Mouse (Mus musculus) bone marrow, adult 2 months (tissue): Measurements from ENCODE around the gene Defb25. TPM values are rescaled to one million over a fixed set of nuclear protein-coding genes. Genes with fewer than 3 reads are reported as not detected.

Experiments used
- H3K27ac ChIP-seq: fragments of 200-500 bp; 2 replicates; pipeline ENCODE4 v1.5.1; 2012; ENCODE audit warnings: low read depth, mild to moderate bottlenecking, control low read depth, inconsistent platforms, low read length; ENCODE audit not compliant: control insufficient read depth, poor library complexity, insufficient read depth
- H3K4me1 ChIP-seq: fragments of 200-500 bp; 2 replicates; pipeline ENCODE4 v1.6.1; 2011; ENCODE audit warnings: low read length; ENCODE audit not compliant: control insufficient read depth, insufficient read depth
- H3K4me3 ChIP-seq: fragments of 200-500 bp; replicated peaks from 2 replicates; pipeline ENCODE3; 2011; ENCODE audit warnings: mild to moderate bottlenecking, low read depth, low read length, control low read depth; ENCODE audit not compliant: control insufficient read depth
- CTCF ChIP-seq: fragments of 200-500 bp; IDR thresholded peaks from 2 replicates; pipeline ENCODE4 v1.5.1; 2011; ENCODE audit warnings: low read length, control low read depth; ENCODE audit not compliant: control insufficient read depth, insufficient read depth
- POLR2A ChIP-seq: fragments of 200-500 bp; IDR thresholded peaks from 2 replicates; pipeline ENCODE4 v1.6.1; 2011; ENCODE audit warnings: low read depth, mild to moderate bottlenecking, control low read depth, low read length, borderline replicate concordance; ENCODE audit not compliant: control insufficient read depth
- WGBS: fragments of 180-500 bp; shearing (Covaris S2); methylation state at CpG from one replicate; pipeline ENCODE4 v1.1.7; 2018; 5-methylcytosine and 5-hydroxymethylcytosine counted together
- polyA plus RNA-seq: library from polyadenylated mRNA; stranded (reverse); fragments of >200 nt; gene quantifications from 2 replicates; pipeline ENCODE4 v1.2.4, GENCODE M21; 2011; ENCODE audit warnings: low replicate concordance; ENCODE audit not compliant: missing spikeins, insufficient read depth, insufficient read length

Gene Defb25
- polyA plus RNA-seq, 1 experiment, result not detected

GRCm38 (mm10) chr2:152636246-152637005 is 13.6 kb upstream of the Defb25 start:
- TF ChIP-seq POLR2A, result no peak
- no peak for TF ChIP-seq CTCF
- WGBS, result 70% methylated on average over 23 of the region's 23 CpGs
- Histone ChIP-seq H3K4me3 (no peak overlapping the region), H3K4me1 (no peaks in the 10 kb centered on the region; the same call in 1 of the 2 replicates), H3K27ac (no peak overlapping the region)

GRCm38 (mm10) chr2:152634311-152634710 is 11.5 kb upstream of the Defb25 start:
- 82% methylated on average over 29 of the region's 29 CpGs for WGBS
- no peaks in the 10 kb centered on the region; the same call in 1 of the 2 replicates for H3K4me1 ChIP-seq
- no peak overlapping the region for H3K27ac ChIP-seq
- no peak overlapping the region for H3K4me3 ChIP-seq
- no peak for TF ChIP-seq POLR2A
- no peak for TF ChIP-seq CTCF

DNA sequence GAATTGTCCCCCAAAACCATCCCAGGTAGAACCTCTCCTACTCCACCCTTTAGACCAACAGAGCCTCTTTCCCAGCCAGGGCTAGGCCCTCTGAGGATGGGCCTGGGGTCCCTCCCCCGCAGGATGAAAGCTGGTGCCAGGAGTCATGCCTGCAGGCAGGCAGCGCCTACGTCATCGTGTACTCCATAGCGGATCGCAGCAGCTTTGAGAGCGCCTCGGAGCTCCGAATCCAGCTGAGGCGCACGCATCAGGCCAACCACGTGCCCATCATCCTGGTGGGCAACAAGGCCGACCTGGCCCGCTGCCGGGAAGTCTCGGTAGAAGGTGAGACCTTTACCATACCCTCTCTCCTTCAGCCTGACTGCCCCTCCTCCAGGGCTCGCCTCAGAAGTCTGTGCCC is 10.5 kb upstream of the Defb25 start:
- WGBS, result 62% methylated on average over 17 of the region's 17 CpGs
- H3K27ac ChIP-seq, result no peak overlapping the region
- H3K4me1 ChIP-seq, result no peaks in the 10 kb centered on the region
- H3K4me3 ChIP-seq, result no peak overlapping the region
- no peak for TF ChIP-seq CTCF
- no peak for TF ChIP-seq POLR2A

DNA sequence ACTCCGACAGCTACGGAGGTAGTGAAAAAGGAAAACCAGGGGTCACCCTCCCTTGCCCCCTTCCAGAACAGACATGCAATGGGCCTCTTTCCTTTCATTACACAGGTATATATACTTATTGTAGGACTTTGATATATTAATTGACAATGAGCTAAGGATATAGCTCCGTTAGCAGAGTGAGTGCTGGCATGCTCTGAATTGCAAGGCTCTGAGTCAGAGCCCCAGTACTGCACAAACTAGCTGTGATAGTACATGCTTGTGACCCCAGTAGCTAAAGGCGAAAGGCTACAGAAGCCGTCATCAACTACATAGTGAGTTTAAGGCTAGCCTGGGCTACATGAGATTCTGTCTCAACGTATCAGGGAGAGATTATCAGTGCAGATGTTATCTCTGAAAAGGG is 7.1 kb upstream of the Defb25 start:
- no peak overlapping the region for H3K27ac ChIP-seq
- H3K4me3 ChIP-seq, result no peak overlapping the region
- WGBS, result 88% methylated on average over 6 of the region's 6 CpGs
- no peaks in the 10 kb centered on the region for H3K4me1 ChIP-seq
- TF ChIP-seq CTCF, result no peak
- no peak for TF ChIP-seq POLR2A

- Histone ChIP-seq H3K27ac (no peak overlapping the region), H3K4me1 (no peaks in the 10 kb centered on the region), H3K4me3 (no peak overlapping the region)
- WGBS, result 44% methylated on average over 3 of the region's 3 CpGs
- TF ChIP-seq POLR2A (no peak), CTCF (no peak)
These were observed 6.4 kb upstream of the Defb25 start for GRCm38 (mm10) chr2:152629239-152629638.

DNA sequence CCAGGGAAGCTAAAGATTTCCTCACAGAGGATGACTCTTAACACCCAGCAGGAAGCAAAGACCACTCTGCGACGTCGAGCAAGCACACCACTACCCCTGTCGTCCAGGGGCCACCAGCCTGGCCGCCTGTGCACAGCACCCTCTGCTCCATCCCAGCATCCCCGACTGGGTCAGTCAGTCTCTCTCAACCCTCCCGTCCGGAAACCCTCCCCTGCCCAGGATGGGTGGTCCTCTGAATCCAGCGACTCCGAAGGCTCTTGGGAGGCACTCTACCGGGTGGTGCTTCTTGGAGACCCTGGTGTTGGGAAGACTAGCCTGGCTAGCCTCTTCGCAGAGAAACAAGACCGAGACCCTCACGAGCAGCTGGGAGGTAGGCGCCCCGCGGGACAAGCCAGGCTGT is 5.2 kb upstream of the Defb25 start:
- no peak overlapping the region for H3K4me3 ChIP-seq
- TF ChIP-seq POLR2A, result no peak
- TF ChIP-seq CTCF, result no peak
- H3K4me1 ChIP-seq, result no peaks in the 10 kb centered on the region
- H3K27ac ChIP-seq, result no peak overlapping the region; the same call in 1 of the 2 replicates
- 69% methylated on average over 17 of the region's 17 CpGs for WGBS

- no peak for TF ChIP-seq CTCF
- TF ChIP-seq POLR2A, result no peak
- Histone ChIP-seq H3K27ac (no peak within 1 kb of the TSS), H3K4me3 (peak within 1 kb of the TSS; percentile 34), H3K4me1 (no peaks in the 10 kb centered on the region)
- WGBS, result 3% methylated on average over 59 of the region's 59 CpGs
These were observed 4.1 kb upstream of the Defb25 start, which contains the start of gene Rem1 for GRCm38 (mm10) chr2:152626774-152627591. Gene Rem1, plus strand, starts transcription at chr2:152626951.

GRCm38 (mm10) chr2:152625256-152625655 is 2.4 kb upstream of the Defb25 start:
- TF ChIP-seq CTCF (no peak), POLR2A (no peak)
- no peaks in the 10 kb centered on the region; the same call in 1 of the 2 replicates for H3K4me1 ChIP-seq
- no peak overlapping the region for H3K4me3 ChIP-seq
- 15% methylated on average over 1 of the region's 1 CpGs for WGBS
- H3K27ac ChIP-seq, result no peak overlapping the region
